Mouse (Mus musculus): ENCODE results near the gene Eef1b2.

DNA sequence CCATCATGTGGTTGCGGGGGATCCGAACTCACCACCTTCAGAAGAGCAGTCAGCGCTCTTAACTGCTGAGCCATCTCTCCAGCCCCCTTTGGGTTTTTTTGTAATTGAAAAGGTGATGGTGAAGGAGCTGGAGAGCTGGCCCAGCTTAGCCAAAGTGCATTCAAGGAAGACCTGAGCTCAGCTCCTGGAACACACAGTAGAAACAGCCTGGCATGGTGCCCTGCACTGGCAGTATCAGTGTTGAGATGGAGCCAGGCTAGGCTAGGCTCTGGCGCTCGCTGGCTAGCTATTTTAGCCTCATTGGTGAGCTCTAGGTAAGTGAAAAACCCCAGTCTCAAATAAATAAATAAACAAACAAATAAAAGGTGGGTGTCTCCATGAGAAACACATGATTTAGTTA lies 5.6 kb downstream of the Eef1b2 start:
- no peak for TF ChIP-seq POLR2A (IDR thresholded peaks at IDR 0.05; ENCODE audit: control insufficient read depth, extremely low read depth, insufficient read depth, low read length, poor library complexity)
- no peak for TF ChIP-seq CTCF (IDR thresholded peaks at IDR 0.05; ENCODE audit: borderline replicate concordance, control insufficient read depth, extremely low read depth, insufficient read depth, low read length, poor library complexity)
